Mouse (Mus musculus): ENCODE data around the gene Dnah17. TPM values are rescaled to one million over a fixed set of nuclear protein-coding genes. Genes with fewer than 3 reads are reported as not detected.

The Dnah17 gene
- polyA plus RNA-seq (2015; fragmentation: Nextera tagmentation; extraction: Ambion mirVana) = 0.17 and 0.22 TPM in 2 replicates

DNA sequence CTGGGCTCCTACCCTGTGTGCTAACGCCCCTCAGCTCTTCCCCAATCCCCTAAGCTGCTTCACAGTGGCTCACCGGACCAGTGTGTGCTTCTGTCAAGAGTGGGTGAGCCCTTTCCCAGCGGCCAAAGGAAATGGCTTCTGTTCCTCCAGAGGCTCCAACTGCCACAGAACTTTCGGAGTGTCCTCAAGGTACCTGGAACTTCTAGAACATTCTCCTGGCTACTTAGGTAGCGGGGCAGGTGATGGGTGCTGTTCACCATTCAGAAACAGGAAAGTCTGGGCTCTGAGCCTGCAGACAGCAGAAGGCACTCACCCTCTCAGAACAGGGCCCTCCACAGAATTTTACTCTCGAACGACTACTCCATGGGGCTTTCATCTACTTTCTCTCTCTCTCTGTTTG is at the start of gene Dnah17:
TSS of gene Dnah17 (minus strand) at position 101 of the 400 bp plus-strand sequence.
- Histone ChIP-seq H3K9ac (no peak within 1 kb of the TSS), H3K36me3 (no peaks in the 10 kb centered on the region), H3K4me1 (peaks cover 17% of the 10 kb centered on the region), H3K4me2 (no peak within 1 kb of the TSS), H3K27me3 (no peaks in the 10 kb centered on the region), H3K27ac (no peak within 1 kb of the TSS), H3K4me3 (replicated peaks) (no peak within 1 kb of the TSS), H3K9me3 (replicated peaks) (no peaks in the 10 kb centered on the region)
- no peak for ATAC-seq (replicated peaks; ENCODE audit: low FRiP score)
- WGBS = 89% methylated on average over 7 of the region's 7 CpGs

DNA sequence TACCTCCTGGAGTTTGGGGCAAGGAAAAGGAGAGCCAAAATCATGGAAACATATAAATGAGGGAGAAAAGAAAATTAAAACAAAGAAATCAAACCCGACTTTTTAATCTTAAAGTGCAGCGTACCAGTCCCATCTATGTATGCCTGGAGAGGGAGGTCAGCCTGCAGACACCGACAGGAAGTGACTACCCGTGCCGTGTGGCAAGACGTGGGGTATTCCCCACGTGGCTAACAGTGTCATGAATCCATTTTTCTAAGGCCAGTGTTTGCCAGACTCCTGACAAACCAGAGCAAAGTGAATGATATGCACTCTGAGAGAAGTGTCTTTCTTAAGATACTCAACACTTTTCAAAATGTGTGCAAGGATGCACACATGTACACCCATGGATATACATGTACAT is 49.8 kb upstream of the Dnah17 start:
- H3K27me3 ChIP-seq = no peaks in the 10 kb centered on the region
- 87% methylated on average over 7 of the region's 7 CpGs for WGBS
- no peak overlapping the region for H3K9ac ChIP-seq
- no peak for ATAC-seq (replicated peaks; ENCODE audit: low FRiP score)
- H3K27ac ChIP-seq = no peak overlapping the region
- no peaks in the 10 kb centered on the region for H3K9me3 ChIP-seq (replicated peaks)
- H3K36me3 ChIP-seq = peaks cover 91% of the 10 kb centered on the region
- no peak overlapping the region for H3K4me2 ChIP-seq
- no peak overlapping the region for H3K4me3 ChIP-seq (replicated peaks)
- H3K4me1 ChIP-seq = no peaks in the 10 kb centered on the region; the same call in 1 of the 2 replicates

DNA sequence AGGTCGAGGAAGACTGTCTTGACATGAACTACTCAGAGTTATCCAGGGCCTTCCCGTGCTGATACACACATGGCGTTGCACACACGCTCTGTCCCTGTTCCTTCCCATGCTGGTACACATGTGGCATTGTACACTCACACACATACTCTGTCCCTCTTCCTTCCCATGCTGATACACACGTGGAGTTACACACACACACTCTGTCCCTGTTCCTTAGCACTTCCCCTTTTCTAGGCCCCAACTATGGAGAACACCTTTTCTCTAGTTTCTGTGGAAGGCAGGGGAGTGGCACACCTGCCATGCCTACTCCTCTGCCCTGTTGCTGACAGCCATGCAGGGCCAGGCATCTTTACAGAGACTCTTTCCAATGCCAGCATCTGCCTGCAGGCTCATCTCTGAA is 47.8 kb upstream of the Dnah17 start:
- no peak overlapping the region for H3K27ac ChIP-seq
- WGBS = 80% methylated on average over 5 of the region's 5 CpGs
- no peak for ATAC-seq (replicated peaks; ENCODE audit: low FRiP score)
- no peak overlapping the region for H3K4me3 ChIP-seq (replicated peaks)
- H3K27me3 ChIP-seq = no peaks in the 10 kb centered on the region
- H3K36me3 ChIP-seq = peaks cover 83% of the 10 kb centered on the region
- H3K4me2 ChIP-seq = no peak overlapping the region
- H3K9me3 ChIP-seq (replicated peaks) = no peaks in the 10 kb centered on the region
- H3K9ac ChIP-seq = no peak overlapping the region
- no peaks in the 10 kb centered on the region for H3K4me1 ChIP-seq

DNA sequence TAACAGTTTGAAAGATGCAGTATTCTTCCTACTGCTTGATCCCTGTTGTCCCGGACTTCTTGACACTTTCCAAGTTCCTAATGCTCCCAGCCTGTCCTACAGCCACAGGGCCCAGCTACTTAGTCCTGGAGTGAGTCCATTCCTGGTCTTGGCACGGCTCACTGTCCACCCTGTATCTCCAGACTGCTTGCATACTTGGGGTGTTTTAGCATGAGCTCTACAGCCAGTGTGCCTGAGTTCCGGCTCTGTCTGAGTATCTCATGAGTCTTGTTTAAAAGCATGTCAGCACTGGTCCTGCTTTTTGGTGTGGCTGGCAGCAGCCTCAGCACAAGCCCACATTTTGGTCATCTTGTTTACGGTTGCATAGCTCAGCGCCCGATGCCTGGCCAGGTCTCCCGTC is 44.3 kb upstream of the Dnah17 start:
- peaks cover 66% of the 10 kb centered on the region for H3K36me3 ChIP-seq
- H3K27ac ChIP-seq = no peak overlapping the region
- no peak overlapping the region for H3K4me2 ChIP-seq
- H3K27me3 ChIP-seq = no peaks in the 10 kb centered on the region
- no peaks in the 10 kb centered on the region for H3K4me1 ChIP-seq
- H3K9me3 ChIP-seq (replicated peaks) = no peaks in the 10 kb centered on the region
- no peak overlapping the region for H3K4me3 ChIP-seq (replicated peaks)
- H3K9ac ChIP-seq = no peak overlapping the region
- no peak for ATAC-seq (replicated peaks; ENCODE audit: low FRiP score)
- WGBS = 83% methylated on average over 7 of the region's 7 CpGs

DNA sequence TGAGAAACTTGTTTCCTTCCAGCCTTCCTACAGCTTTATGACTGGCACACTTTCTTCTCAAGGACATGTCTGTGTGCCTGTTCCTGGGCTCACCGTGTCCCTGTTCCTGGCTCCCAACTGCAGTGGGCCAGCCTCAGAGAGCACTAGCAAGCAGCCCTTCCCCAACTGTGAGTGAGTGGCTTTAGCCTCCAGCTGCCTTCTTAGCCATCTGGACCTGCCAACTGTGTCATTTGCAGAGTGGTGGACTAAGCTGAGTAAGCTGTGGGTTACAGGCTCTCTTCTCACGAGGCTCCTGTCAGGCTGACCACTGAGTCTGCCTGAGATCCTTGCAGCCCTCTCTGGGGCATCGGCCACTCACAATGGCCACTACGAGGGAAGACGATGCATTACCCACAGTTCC is 42.3 kb upstream of the Dnah17 start:
- no peak overlapping the region for H3K4me2 ChIP-seq
- no peaks in the 10 kb centered on the region for H3K9me3 ChIP-seq (replicated peaks)

DNA sequence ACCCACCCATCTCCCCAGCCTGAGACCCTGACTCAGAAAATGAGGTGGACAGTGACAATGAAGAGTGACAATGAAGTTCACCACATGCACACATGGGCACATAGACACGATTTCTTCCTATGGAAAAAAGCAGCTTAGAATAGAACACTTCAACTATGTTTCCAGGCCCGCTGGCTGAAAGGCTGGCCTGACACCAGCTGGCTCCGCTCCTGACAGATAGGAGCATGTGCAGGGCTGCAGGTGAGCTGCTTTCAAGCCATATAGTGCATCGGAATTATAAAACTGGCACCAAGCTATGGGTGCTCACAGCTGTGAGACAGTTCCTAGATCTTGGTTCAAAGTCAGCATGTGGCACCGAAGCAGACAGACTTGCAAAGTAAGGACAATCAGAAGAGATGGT is 39.9 kb upstream of the Dnah17 start:
- Histone ChIP-seq H3K9me3 (replicated peaks) (no peaks in the 10 kb centered on the region), H3K9ac (no peak overlapping the region), H3K27me3 (no peaks in the 10 kb centered on the region), H3K4me2 (no peak overlapping the region), H3K27ac (no peak overlapping the region), H3K36me3 (peaks cover 66% of the 10 kb centered on the region), H3K4me3 (replicated peaks) (no peak overlapping the region), H3K4me1 (peaks cover 10% of the 10 kb centered on the region)
- WGBS = 92% methylated on average over 5 of the region's 5 CpGs
- ATAC-seq (replicated peaks; ENCODE audit: low FRiP score) = no peak

More for the DNA sequence above, 42.3 kb upstream of the Dnah17 start:
- Histone ChIP-seq H3K4me1 (no peaks in the 10 kb centered on the region), H3K36me3 (peaks cover 66% of the 10 kb centered on the region), H3K27ac (no peak overlapping the region), H3K27me3 (no peaks in the 10 kb centered on the region), H3K9ac (no peak overlapping the region), H3K4me3 (replicated peaks) (no peak overlapping the region)
- ATAC-seq (replicated peaks; ENCODE audit: low FRiP score) = no peak
- WGBS = 88% methylated on average over 5 of the region's 5 CpGs

DNA sequence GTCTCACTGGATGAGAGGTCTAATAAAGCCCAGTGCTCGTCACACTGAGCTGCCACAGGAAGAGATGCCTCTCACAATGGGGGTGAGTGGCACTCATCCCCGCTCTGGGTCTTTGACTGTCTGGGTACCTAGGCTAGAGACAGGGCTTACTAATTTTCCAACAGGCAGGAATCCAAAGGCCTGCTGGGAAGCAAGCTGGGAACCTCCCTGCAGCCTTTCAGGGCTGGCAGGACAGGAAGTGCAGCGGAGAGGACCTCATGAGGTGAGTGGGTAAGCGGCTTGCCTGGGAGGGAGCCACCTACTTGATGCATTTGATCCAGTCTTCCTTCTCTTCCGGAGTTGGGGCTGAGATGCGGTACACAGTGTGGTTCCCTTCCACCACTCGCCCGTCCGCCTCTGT is 38.3 kb upstream of the Dnah17 start:
- Histone ChIP-seq H3K27me3 (no peaks in the 10 kb centered on the region), H3K4me1 (peaks cover 21% of the 10 kb centered on the region), H3K4me3 (replicated peaks) (no peak overlapping the region), H3K4me2 (no peak overlapping the region), H3K9me3 (replicated peaks) (no peaks in the 10 kb centered on the region), H3K27ac (no peak overlapping the region), H3K9ac (no peak overlapping the region), H3K36me3 (peaks cover 65% of the 10 kb centered on the region)
- 68% methylated on average over 9 of the region's 9 CpGs for WGBS
- no peak for ATAC-seq (replicated peaks; ENCODE audit: low FRiP score)

DNA sequence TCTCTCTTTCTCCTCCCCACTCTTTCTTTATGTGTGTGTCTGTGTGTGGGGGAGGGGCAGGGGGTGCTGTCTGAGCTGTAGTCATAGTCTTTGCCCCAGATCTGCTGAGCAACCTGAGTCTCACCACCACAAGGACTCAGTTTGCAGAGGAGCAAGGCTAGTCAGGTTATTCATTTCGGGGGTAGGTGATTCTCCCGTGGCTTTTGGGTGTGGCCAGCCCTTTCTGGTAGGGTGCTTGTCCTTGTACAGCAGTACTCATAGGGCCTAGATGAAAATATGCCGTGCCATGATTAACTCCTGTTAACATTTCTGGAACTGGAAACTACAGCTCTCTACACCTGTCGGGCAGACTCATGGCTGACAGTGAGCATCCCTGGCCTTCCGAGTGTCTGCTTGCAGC is 36.2 kb upstream of the Dnah17 start:
- H3K4me2 ChIP-seq = no peak overlapping the region
- H3K4me1 ChIP-seq = peaks cover 34% of the 10 kb centered on the region
- peaks cover 67% of the 10 kb centered on the region for H3K36me3 ChIP-seq
- H3K27me3 ChIP-seq = no peaks in the 10 kb centered on the region
- H3K4me3 ChIP-seq (replicated peaks) = no peak overlapping the region
- no peak overlapping the region for H3K9ac ChIP-seq
- no peaks in the 10 kb centered on the region for H3K9me3 ChIP-seq (replicated peaks)
- 87% methylated on average over 5 of the region's 5 CpGs for WGBS
- no peak overlapping the region for H3K27ac ChIP-seq
- no peak for ATAC-seq (replicated peaks; ENCODE audit: low FRiP score)

DNA sequence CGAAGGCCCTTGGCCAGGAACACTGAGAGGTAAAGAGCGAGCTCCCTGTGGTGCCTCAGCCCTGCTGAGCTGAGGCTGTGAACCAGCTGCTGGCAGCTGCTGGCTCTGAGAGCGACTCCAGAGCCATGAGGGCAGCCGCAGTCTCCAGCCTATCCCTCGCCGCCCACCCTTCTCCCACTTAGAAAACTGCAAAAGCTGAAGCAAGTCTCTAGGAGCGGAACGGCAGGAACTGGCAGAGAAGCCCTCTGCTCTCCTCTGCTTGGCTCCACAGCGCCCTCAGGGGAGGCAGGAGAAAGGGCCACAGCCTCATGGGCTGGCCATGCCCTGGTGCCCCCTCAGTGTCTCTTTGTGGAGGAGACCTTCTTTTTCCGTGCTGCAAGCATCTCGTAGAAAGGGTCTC is 35.2 kb upstream of the Dnah17 start:
- Histone ChIP-seq H3K9me3 (replicated peaks) (no peaks in the 10 kb centered on the region), H3K27ac (peak overlapping the region; percentile 55), H3K4me2 (no peak overlapping the region), H3K9ac (no peak overlapping the region), H3K4me1 (peaks cover 43% of the 10 kb centered on the region), H3K27me3 (no peaks in the 10 kb centered on the region), H3K36me3 (peaks cover 65% of the 10 kb centered on the region), H3K4me3 (replicated peaks) (no peak overlapping the region)
- no peak for ATAC-seq (replicated peaks; ENCODE audit: low FRiP score)
- WGBS = 48% methylated on average over 11 of the region's 11 CpGs

DNA sequence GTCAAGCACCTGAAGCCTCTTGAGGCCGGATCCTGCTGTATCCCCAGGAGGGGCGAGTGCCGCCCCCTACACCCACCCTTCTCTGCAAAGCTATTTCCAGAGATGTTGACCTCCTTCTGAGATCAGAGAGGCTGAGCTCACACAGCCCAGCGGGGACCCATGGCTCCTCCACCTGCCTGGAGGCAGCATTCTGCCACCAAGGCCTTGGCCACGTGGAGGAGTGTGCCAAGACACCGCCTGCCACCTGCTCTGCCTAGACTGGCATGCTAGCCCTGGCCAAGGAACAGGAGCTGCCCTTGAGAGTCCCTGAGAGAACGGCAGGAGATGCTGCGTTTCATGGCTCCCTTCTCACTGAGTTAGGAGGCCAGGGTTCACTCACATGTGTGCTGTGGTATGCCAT is 34.1 kb upstream of the Dnah17 start:
- no peak overlapping the region for H3K4me2 ChIP-seq
- peaks cover 54% of the 10 kb centered on the region for H3K36me3 ChIP-seq
- peaks cover 43% of the 10 kb centered on the region for H3K4me1 ChIP-seq
- H3K27me3 ChIP-seq = no peaks in the 10 kb centered on the region
- no peaks in the 10 kb centered on the region for H3K9me3 ChIP-seq (replicated peaks)
- no peak overlapping the region for H3K27ac ChIP-seq
- H3K4me3 ChIP-seq (replicated peaks) = no peak overlapping the region
- ATAC-seq (replicated peaks; ENCODE audit: low FRiP score) = no peak
- no peak overlapping the region for H3K9ac ChIP-seq
- 81% methylated on average over 8 of the region's 8 CpGs for WGBS

DNA sequence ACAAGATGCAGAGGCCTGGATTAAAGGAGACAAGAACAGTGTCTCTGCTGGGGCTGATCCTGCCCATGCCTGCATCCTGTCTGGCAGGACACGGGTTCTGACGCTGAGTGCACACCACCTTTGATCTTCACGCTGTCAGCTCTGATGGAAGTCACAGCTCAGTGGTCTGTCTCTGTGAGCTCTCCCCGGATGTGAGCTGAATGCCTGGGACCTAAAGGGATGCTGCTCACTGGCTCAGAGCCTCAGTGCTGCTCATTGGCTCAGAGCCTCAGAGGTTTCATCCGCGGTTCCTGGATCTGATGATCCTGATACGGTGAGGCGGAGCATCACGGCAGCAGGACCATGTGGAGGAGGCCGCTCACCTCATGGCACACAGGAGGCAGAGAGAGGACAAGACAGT is 31.8 kb upstream of the Dnah17 start:
- H3K27me3 ChIP-seq = no peaks in the 10 kb centered on the region
- no peak overlapping the region for H3K4me3 ChIP-seq (replicated peaks)
- H3K27ac ChIP-seq = peak overlapping the region; percentile 67
- peak; percentile 63 for ATAC-seq (replicated peaks; ENCODE audit: low FRiP score)
- peaks cover 31% of the 10 kb centered on the region for H3K36me3 ChIP-seq
- H3K4me1 ChIP-seq = peaks cover 43% of the 10 kb centered on the region
- no peak overlapping the region for H3K9ac ChIP-seq
- no peak overlapping the region for H3K4me2 ChIP-seq
- 35% methylated on average over 10 of the region's 10 CpGs for WGBS
- no peaks in the 10 kb centered on the region for H3K9me3 ChIP-seq (replicated peaks)

DNA sequence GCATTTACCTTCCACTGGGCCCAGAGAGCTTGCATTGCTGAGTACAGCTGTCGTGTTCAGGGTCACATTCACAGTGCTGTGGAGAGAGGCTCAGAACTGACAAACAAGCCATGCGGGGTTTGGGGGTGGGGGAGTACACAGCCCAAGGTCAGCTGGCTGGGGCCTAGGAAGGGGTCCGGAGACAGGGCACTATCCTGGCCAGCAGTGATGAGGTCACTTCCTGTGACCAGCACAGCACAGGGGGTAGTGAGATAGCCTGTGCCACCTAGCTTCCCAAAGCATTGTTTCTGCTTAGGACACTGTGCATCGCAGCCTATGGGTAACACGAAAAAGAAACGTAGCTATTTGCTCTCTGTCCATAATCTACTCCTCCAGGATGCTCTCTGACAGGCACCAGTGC is 30.8 kb upstream of the Dnah17 start:
- Histone ChIP-seq H3K4me1 (peaks cover 45% of the 10 kb centered on the region), H3K9me3 (replicated peaks) (no peaks in the 10 kb centered on the region), H3K36me3 (peaks cover 22% of the 10 kb centered on the region), H3K27me3 (no peaks in the 10 kb centered on the region), H3K9ac (no peak overlapping the region), H3K4me3 (replicated peaks) (no peak overlapping the region), H3K4me2 (no peak overlapping the region), H3K27ac (peak overlapping the region; percentile 67)
- 44% methylated on average over 6 of the region's 6 CpGs for WGBS
- 0 out of 2 replicates have a peak, but pooled peaks have one; percentile 20 for ATAC-seq (replicated peaks; ENCODE audit: low FRiP score)

DNA sequence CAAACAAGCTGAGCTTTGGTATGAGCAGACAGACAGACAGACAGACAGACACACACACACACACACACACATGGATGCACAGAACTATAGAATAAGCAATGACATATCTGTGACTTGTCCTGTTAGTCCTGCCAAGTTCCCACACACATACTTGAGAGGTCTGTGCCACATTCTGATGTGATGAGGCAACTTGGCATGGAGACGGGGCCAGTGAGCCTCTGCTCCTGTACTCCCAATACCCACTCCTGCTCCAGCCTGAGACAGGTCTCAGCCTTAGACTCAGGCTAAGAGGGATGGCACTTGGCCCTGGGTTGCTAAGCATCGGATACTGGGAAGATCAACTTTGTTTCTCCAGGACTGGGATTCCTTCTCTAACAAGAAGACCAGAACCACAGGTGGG is 30.3 kb upstream of the Dnah17 start:
- no peak overlapping the region for H3K4me2 ChIP-seq
- no peaks in the 10 kb centered on the region for H3K27me3 ChIP-seq
- 79% methylated on average over 2 of the region's 2 CpGs for WGBS
- H3K9ac ChIP-seq = no peak overlapping the region
- ATAC-seq (replicated peaks; ENCODE audit: low FRiP score) = no peak
- H3K27ac ChIP-seq = peak overlapping the region; percentile 67; the same call in 1 of the 2 replicates
- H3K36me3 ChIP-seq = peaks cover 18% of the 10 kb centered on the region
- H3K4me1 ChIP-seq = peaks cover 41% of the 10 kb centered on the region
- H3K9me3 ChIP-seq (replicated peaks) = no peaks in the 10 kb centered on the region
- no peak overlapping the region for H3K4me3 ChIP-seq (replicated peaks)

Measured in kidney, embryonic 15.5 days (tissue).